Mouse (Mus musculus) adrenal gland, postnatal 14 days (tissue): Measurements from ENCODE around the gene Clec12b. TPM values are rescaled to one million over a fixed set of nuclear protein-coding genes. Genes with fewer than 3 reads are reported as not detected.

Source experiments
- DNase-seq: peaks from one replicate; pipeline ENCODE4 v3.0.0; 2021; ENCODE audit warnings: mixed read lengths
- long read RNA-seq, 2 experiments: library from polyadenylated mRNA; stranded (forward); transcript quantifications; one replicate each; pipeline ENCODE4 v2.0.0; 2021
- total RNA-seq: library from RNA; stranded (reverse); gene quantifications from 2 replicates; pipeline ENCODE4 v1.2.3, GENCODE M21; 2021

Gene Clec12b
- 0.26 TPM in 1 of 2 replicates, not detected in the other for total RNA-seq
- long read RNA-seq, experiment 1 = 0 reads
- long read RNA-seq, experiment 2 = 0 reads

GRCm38 (mm10) chr6:129385774-129386173 is at the start of gene Clec12b:
TSS of gene Clec12b (minus strand) at chr6:129385874.
- no peak for DNase-seq

- DNase-seq = no peak
Measured at GRCm38 (mm10) chr6:129434239-129434638, 48.6 kb upstream of the Clec12b start.

- DNase-seq = no peak
Measured at GRCm38 (mm10) chr6:129427281-129427680, 41.6 kb upstream of the Clec12b start.

- DNase-seq = peak; percentile 37
Measured at GRCm38 (mm10) chr6:129425812-129426211, 40.1 kb upstream of the Clec12b start.

- no peak for DNase-seq
Measured at GRCm38 (mm10) chr6:129425217-129425616, 39.5 kb upstream of the Clec12b start.

GRCm38 (mm10) chr6:129423734-129424072 is 38.0 kb upstream of the Clec12b start:
- peak; percentile 88 for DNase-seq

- peak; percentile 21 for DNase-seq
Measured at GRCm38 (mm10) chr6:129423040-129423733, 37.5 kb upstream of the Clec12b start.

- DNase-seq = no peak
Measured at GRCm38 (mm10) chr6:129422311-129422710, 36.6 kb upstream of the Clec12b start.

- no peak for DNase-seq
Measured at GRCm38 (mm10) chr6:129414177-129414576, 28.5 kb upstream of the Clec12b start.

- no peak for DNase-seq
Measured at GRCm38 (mm10) chr6:129408562-129408961, 22.9 kb upstream of the Clec12b start, which contains the start of gene Clec9a. TSS of gene Clec9a (plus strand) at chr6:129408862.

GRCm38 (mm10) chr6:129407324-129407723 is 21.6 kb upstream of the Clec12b start:
- DNase-seq = no peak

- DNase-seq = no peak
Measured at GRCm38 (mm10) chr6:129405999-129406398, 20.3 kb upstream of the Clec12b start.

GRCm38 (mm10) chr6:129403391-129403790 is 17.7 kb upstream of the Clec12b start:
- DNase-seq = no peak

- DNase-seq = no peak
Measured at GRCm38 (mm10) chr6:129402404-129402803, 16.7 kb upstream of the Clec12b start.

GRCm38 (mm10) chr6:129399945-129400344 is 14.3 kb upstream of the Clec12b start:
- peak; percentile 33 for DNase-seq

GRCm38 (mm10) chr6:129396997-129397396 is 11.3 kb upstream of the Clec12b start, which contains the start of gene Clec1b:
TSS of gene Clec1b (plus strand) at chr6:129397297.
- no peak for DNase-seq

- DNase-seq = no peak
Measured at GRCm38 (mm10) chr6:129393732-129394131, 8.1 kb upstream of the Clec12b start.

- DNase-seq = no peak
Measured at GRCm38 (mm10) chr6:129393087-129393720, 7.5 kb upstream of the Clec12b start.

- no peak for DNase-seq
Measured at GRCm38 (mm10) chr6:129385000-129385399, 674 bp downstream of the Clec12b start.

- DNase-seq = no peak
Measured at GRCm38 (mm10) chr6:129383466-129383865, 2.2 kb downstream of the Clec12b start.

- no peak for DNase-seq
Measured at GRCm38 (mm10) chr6:129381736-129382135, 3.9 kb downstream of the Clec12b start.

- no peak for DNase-seq
Measured at GRCm38 (mm10) chr6:129380454-129380853, 5.2 kb downstream of the Clec12b start.

GRCm38 (mm10) chr6:129374937-129375471 is 10.7 kb downstream of the Clec12b start:
- no peak for DNase-seq
